Mouse (Mus musculus): Measurements from ENCODE around the gene Pef1.

GRCm38 (mm10) chr4:130175072-130175711 is 72.8 kb downstream of the Pef1 start, which contains the start of gene Tinagl1:
- TF ChIP-seq POLR2AphosphoS2 (IDR thresholded peaks at IDR 0.05; ENCODE audit: insufficient read length, low read depth) (no peak), POLR2A (IDR thresholded peaks at IDR 0.05; ENCODE audit: insufficient read length, low read depth) (no peak), MYOG (IDR thresholded peaks at IDR 0.05; ENCODE audit: control insufficient read depth in 1 of 3, insufficient read depth in 1 of 3, insufficient read length in 2 of 3, low read depth in 2 of 3) (no peak), SRF (IDR thresholded peaks at IDR 0.05; ENCODE audit: control insufficient read depth, insufficient read length, low read depth) (no peak), MAX (IDR thresholded peaks at IDR 0.05; ENCODE audit: low read depth) (no peak), CEBPB (IDR thresholded peaks at IDR 0.05; ENCODE audit: insufficient read depth, poor library complexity, severe bottlenecking) (no peak), MYOD1 (IDR thresholded peaks at IDR 0.05; ENCODE audit: control insufficient read depth in 1 of 3, insufficient read length in 2 of 3, low read depth in 2 of 3) (no peak), USF1 (IDR thresholded peaks at IDR 0.05; ENCODE audit: low read depth) (no peak), TCF3 (IDR thresholded peaks at IDR 0.05; ENCODE audit: insufficient read length, low read depth) (no peak), REST (IDR thresholded peaks at IDR 0.05; ENCODE audit: insufficient read depth, insufficient read length) (no peak), E2F4 (IDR thresholded peaks at IDR 0.05; ENCODE audit: insufficient read depth) (no peak)

All from myocyte (in vitro differentiated cells).